Mouse (Mus musculus): Measurements from ENCODE around the gene Ireb2. TPM values are rescaled to one million over a fixed set of nuclear protein-coding genes. Genes with fewer than 3 reads are reported as not detected.
"Not testable (repeated sequence)": the region's sequence is repeated elsewhere in the genome, so short reads cannot be mapped to it uniquely, and the experiment has no call there.

Ireb2 gene
- total RNA-seq, 2 experiments from 2014 or later = 49.1 to 52.0 TPM

- DNase-seq = no peak
Observed at GRCm38 (mm10) chr9:54897097-54897496, 33.5 kb downstream of the Ireb2 start.

DNA sequence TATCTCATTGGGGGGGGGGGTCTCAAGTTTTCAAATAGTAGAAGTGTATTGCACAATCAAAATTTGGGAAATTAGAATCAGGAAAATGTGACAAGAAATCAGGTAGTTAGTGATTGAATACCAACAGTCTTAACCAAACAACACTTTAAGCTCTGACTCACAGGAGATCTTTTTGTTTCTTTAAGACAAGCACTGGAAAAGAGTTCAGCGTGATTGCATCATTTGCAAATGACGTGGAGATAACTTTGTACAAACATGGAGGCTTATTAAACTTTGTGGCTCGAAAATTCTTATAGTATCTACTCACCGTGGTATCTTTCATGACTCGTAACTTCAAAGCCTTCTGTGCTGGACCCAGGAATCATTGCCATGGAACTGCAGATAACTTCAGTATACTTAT, 45.9 kb downstream of the Ireb2 start:
- DNase-seq = no peak

- DNase-seq = no peak
Observed at GRCm38 (mm10) chr9:54915576-54915975, 52.0 kb downstream of the Ireb2 start.

DNA sequence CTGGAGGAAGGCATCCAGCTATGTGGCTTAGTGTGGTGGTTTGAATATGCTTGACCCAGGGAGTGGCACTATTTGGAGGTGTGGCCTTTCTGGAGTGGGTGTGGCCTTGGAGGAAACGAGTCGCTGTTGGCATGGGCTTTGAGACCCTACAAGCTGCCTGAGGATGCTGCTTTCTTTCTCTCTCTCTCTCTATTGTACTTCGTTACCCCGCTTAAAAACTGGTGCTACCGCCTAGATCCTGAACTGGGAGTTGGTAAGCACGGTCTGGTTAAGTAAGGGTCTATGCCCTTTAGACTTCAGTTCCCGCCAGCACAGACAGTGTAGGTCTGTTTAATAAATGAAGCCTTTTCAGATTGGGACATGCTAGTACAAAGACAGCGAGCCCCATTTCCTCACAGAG, 52.8 kb downstream of the Ireb2 start:
- no peak for DNase-seq

- DNase-seq = peak; percentile 90
Observed at GRCm38 (mm10) chr9:54917010-54917677, 53.6 kb downstream of the Ireb2 start, which contains the start of gene Hykk. Gene Hykk, plus strand, starts transcription at chr9:54917283.

- no peak for DNase-seq
Observed at GRCm38 (mm10) chr9:54918191-54918590, 54.6 kb downstream of the Ireb2 start.

DNA sequence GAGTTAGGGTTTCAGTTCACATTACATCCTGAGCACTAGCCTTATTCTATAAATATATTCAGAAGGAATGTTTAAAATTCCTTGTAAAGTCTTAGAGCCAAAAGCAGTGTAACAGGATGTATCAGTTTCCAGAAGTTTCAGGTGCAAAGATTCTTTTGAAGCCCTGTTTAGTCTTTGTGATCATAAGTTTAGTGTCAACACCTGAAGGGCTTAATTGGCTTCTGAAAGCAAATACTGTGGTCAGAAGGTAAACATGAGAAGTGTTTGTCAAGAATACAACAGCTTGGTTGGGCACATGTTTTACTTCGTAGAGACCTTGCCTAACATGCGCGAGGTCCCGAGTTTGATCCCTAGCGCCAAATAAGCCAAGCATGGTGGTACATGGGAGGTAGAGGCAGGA, 55.2 kb downstream of the Ireb2 start:
- DNase-seq = no peak

DNA sequence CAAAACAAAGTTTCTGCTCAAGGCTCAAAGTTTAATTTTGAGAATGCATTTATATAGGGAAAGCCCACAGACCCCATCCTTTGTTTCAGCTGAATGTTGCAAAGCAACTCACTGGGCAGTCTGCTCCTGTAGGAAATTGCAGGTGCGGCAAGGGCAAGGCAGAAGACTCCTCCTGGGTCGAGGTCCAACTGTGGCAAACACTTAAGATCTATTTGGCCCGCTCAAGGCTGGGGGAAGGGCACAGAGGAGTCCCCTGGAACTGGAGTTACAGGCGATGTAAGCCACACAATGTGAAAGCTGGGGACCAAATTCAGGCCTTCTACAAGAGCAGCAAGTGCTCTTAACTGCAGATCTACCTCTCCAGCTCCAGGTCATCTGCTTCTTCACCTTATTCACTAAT, 56.4 kb downstream of the Ireb2 start:
- no peak for DNase-seq

- no peak for DNase-seq
Observed at GRCm38 (mm10) chr9:54930741-54931140, 67.2 kb downstream of the Ireb2 start.

DNA sequence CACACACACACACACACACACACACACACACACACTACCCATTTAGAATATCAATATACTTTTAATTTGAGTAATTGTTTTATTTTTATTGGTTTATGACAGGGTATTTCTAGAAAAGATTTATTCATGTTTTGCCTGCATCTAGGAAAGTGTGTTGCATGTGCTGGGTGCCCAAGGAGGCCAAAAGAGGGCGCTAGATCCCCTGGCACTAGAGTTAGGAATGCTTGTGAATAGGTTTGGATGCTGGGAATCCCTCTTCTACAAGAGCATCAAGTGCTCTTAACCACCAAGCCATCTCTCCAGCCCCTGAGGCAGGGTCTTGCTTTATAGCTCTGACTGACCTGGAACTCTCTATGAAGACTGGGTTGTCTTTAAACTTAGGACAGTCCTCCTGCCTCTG, 68.2 kb downstream of the Ireb2 start:
- DNase-seq = no peak

- no peak for DNase-seq
Observed at GRCm38 (mm10) chr9:54932379-54932778, 68.8 kb downstream of the Ireb2 start.

- DNase-seq = no peak
Observed at GRCm38 (mm10) chr9:54942071-54942470, 78.5 kb downstream of the Ireb2 start.

- DNase-seq = no peak
Observed at GRCm38 (mm10) chr9:54944467-54944866, 80.9 kb downstream of the Ireb2 start.

DNA sequence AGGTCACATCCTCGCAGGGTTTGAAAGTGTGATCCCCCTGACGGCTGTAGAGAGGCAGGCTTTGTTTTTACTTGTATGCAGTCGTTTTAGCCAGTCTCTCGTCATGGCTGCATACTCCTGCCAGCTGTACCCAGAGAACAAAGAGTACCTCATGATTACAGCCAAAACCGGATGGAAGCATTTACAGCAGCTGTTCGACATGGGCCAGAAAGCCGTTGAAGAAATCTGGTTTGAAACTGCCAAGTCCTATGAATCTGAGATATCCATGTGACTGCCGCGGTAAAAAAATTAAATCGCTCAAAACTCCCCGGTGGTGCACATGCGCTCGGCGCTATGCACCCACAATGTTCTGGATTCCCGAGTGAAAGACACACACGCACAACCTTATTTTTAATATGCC, 82.7 kb downstream of the Ireb2 start:
- DNase-seq = no peak

DNA sequence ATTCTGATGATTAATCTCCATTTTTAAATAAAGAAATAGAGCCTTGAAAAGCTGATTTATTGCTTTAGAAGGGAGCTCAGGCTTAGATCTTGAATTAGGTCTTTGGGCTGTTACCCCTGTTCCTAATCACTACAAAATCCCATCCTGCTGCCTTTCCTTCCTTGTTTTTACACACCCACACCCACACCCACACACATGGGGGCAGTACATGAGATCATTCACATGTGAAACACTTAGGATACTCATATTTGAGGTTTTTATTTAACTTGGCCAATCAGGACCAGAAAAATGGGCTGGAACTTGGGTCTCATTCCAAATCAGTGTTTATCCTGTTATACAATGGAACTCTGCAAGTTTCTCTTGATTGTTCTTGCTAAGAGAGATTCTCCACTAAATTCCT, 85.9 kb downstream of the Ireb2 start:
- no peak for DNase-seq

DNA sequence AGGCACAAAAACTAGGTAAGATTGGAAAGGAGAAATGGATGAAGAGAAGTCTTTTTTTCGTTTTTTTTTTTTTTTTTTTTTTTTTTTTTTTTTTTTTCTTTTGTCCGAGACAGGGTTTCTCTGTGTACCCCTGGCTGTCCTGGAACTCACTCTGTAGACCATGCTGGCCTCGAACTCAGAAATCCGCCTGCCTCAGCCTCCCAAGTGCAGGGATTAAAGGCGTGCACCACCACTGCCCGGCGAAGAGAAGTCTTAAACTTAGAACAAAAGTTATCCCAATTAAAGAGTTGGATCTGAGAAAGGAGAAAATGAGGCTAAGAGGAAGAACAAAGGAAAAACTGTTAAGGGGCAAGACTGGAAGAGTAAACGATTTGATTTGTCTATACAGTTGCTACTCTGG, 86.6 kb downstream of the Ireb2 start:
- DNase-seq = not testable (repeated sequence)

GRCm38 (mm10) chr9:54950575-54951321, 87.2 kb downstream of the Ireb2 start, which contains the start of the genes Psma4 and AY074887:
Gene Psma4, plus strand, starts transcription at chr9:54950790.
Gene AY074887, minus strand, starts transcription at chr9:54950998.
- peak; percentile 97 for DNase-seq

GRCm38 (mm10) chr9:54961059-54961458, 97.5 kb downstream of the Ireb2 start:
- no peak for DNase-seq

Other genes with a start within 250 kb of the Ireb2 start
- 100 to 1,000 TPM in 1 of 2 experiments, 10 to 100 TPM in 1; 85.7 to 119 TPM for gene Acsbg1, start 201.9 kb upstream of the Ireb2 start, total RNA-seq (2021)
- 10 to 100 TPM in 1 of 2 experiments, 1 to 10 TPM in 1; 10.0 to 16.7 TPM for gene Dnaja4, start 164.9 kb upstream of the Ireb2 start, total RNA-seq (2021)
- 10 to 100 TPM; 74.9 to 78.8 TPM for gene Wdr61, start 129.3 kb upstream of the Ireb2 start, total RNA-seq (2021)
- 1 to 10 TPM; 3.9 to 5.9 TPM for gene Crabp1, start 99.0 kb upstream of the Ireb2 start, total RNA-seq (2021)
- gene Hykk, start 53.5 kb downstream of the Ireb2 start, total RNA-seq (2021) = 10 to 100 TPM in 1 of 2 experiments, 1 to 10 TPM in 1; 7.6 to 10.8 TPM
- 100 to 1,000 TPM; 192 to 197 TPM for gene Psma4, start 87.0 kb downstream of the Ireb2 start, total RNA-seq (2021)
- not detected for gene AY074887, start 87.2 kb downstream of the Ireb2 start, total RNA-seq (2021)
- 1 to 10 TPM in 1 of 2 experiments, under 1 TPM in 1; 0.99 to 2.5 TPM for gene Chrna5, start 117.1 kb downstream of the Ireb2 start, total RNA-seq (2021)
- gene Chrna3, start 162.8 kb downstream of the Ireb2 start, total RNA-seq (2021) = 10 to 100 TPM in 1 of 2 experiments, 1 to 10 TPM in 1; 9.4 to 14.5 TPM
- gene Chrnb4, start 185.0 kb downstream of the Ireb2 start, total RNA-seq (2021) = 1 to 10 TPM; 4.8 to 9.5 TPM

All from adrenal gland, postnatal 10 days (tissue).